Mouse (Mus musculus) liver, postnatal 0 days (tissue): Measurements from ENCODE around the gene Tfec. TPM values are rescaled to one million over a fixed set of nuclear protein-coding genes. Genes with fewer than 3 reads are reported as not detected.

ENCODE experiments used
- ATAC-seq: fragments of 200-750 bp; cut with Nextera tagmentation; 2 replicates; pipeline ENCODE4 v1.8.0; 2017; ENCODE audit warnings: mild to moderate bottlenecking, moderate library complexity
- DNase-seq: peaks from one replicate; pipeline ENCODE4 v3.0.0-alpha.2; 2016
- H3K27ac ChIP-seq: fragments of 300-500 bp; sonication (generic); 2 replicates; pipeline ENCODE4 v1.5.1; 2014; ENCODE audit warnings: antibody characterized with exemption, moderate library complexity, mild to moderate bottlenecking, low read depth
- H3K27me3 ChIP-seq: fragments of 300-500 bp; sonication (generic); 2 replicates; pipeline ENCODE4 v1.6.1; 2014; ENCODE audit warnings: low read length, control low read depth, mixed read lengths; ENCODE audit not compliant: insufficient read depth
- H3K36me3 ChIP-seq: fragments of 300-500 bp; sonication (generic); replicated peaks from 2 replicates; pipeline ENCODE4 v1.6.1; 2014; ENCODE audit warnings: mild to moderate bottlenecking, control low read depth, low read length, moderate library complexity, mixed read lengths; ENCODE audit not compliant: insufficient read depth
- H3K4me1 ChIP-seq: fragments of 300-500 bp; sonication (generic); 2 replicates; pipeline ENCODE4 v1.6.1; 2014; ENCODE audit warnings: antibody characterized with exemption, mild to moderate bottlenecking, control low read depth; ENCODE audit not compliant: insufficient read depth
- H3K4me2 ChIP-seq: fragments of 300-500 bp; sonication (generic); 2 replicates; pipeline ENCODE4 v1.6.1; 2014; ENCODE audit warnings: low read depth, mild to moderate bottlenecking, low read length, moderate library complexity, mixed read lengths
- H3K4me3 ChIP-seq: fragments of 300-500 bp; sonication (generic); 2 replicates; pipeline ENCODE4 v1.5.1; 2014; ENCODE audit warnings: low read depth, low read length
- H3K9ac ChIP-seq: fragments of 300-500 bp; sonication (generic); replicated peaks from 2 replicates; pipeline ENCODE4 v1.6.1; 2014; ENCODE audit warnings: mild to moderate bottlenecking, moderate library complexity
- H3K9me3 ChIP-seq: fragments of 300-500 bp; sonication (generic); 2 replicates; pipeline ENCODE4 v1.6.1; 2016; ENCODE audit warnings: mild to moderate bottlenecking, control low read depth, low read length, mixed read lengths
- CTCF ChIP-seq: sonication (generic); IDR thresholded peaks from 2 replicates; pipeline ENCODE4 v1.5.1; 2016; ENCODE audit warnings: antibody characterized with exemption, low read depth
- EP300 ChIP-seq: IDR thresholded peaks from 2 replicates; pipeline ENCODE4 v1.6.1; 2016; ENCODE audit warnings: antibody characterized with exemption, low read depth, mild to moderate bottlenecking
- WGBS: fragments of 180-500 bp; shearing (Covaris S2); extraction: QIAGEN DNeasy Blood & Tissue Kit; methylation state at CpG from one replicate; pipeline ENCODE4 v1.1.7; 2014; ENCODE audit not compliant: insufficient replicate concordance; 5-methylcytosine and 5-hydroxymethylcytosine counted together
- polyA plus RNA-seq: library from polyadenylated mRNA; unstranded; fragments of >200 nt; fragmentation: Nextera tagmentation; extraction: Ambion mirVana; gene quantifications from 2 replicates; pipeline ENCODE4 v1.2.1, GENCODE M21; 2015

The Tfec gene
- polyA plus RNA-seq, 1 experiment from 2014 or later: 4.3 TPM

DNA sequence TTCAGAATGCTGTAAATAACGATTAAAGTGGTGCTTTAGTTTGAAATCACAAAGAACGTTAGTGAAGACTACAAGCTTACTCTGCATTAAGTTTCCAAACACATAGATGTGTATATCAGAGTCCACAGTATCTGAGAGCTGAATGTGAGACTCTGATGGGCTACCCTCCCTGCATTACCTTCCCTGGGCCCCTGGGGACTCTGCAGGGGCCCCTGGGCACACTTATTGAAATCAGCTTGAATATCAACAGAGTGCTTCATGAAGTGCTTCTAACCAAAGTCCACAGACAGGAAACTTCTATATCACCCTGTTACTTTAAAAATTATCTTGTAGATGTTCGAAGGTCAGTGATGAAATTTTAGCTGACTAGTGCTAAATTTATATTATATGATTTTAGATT, 36.2 kb downstream of the Tfec start:
- TF ChIP-seq EP300 (no peak), CTCF (no peak)
- H3K36me3 ChIP-seq: no peaks in the 10 kb centered on the region
- no peak overlapping the region for H3K9ac ChIP-seq
- H3K9me3 ChIP-seq: no peaks in the 10 kb centered on the region
- DNase-seq (no peak), ATAC-seq (no peak)
- no peak overlapping the region for H3K27ac ChIP-seq
- H3K4me2 ChIP-seq: no peak overlapping the region
- no peaks in the 10 kb centered on the region for H3K4me1 ChIP-seq
- 74% methylated on average over 3 of the region's 3 CpGs for WGBS
- H3K27me3 ChIP-seq: no peaks in the 10 kb centered on the region
- no peak overlapping the region for H3K4me3 ChIP-seq

GRCm38 (mm10) chr6:16855879-16856545, 42.2 kb downstream of the Tfec start:
- no peak for ATAC-seq

GRCm38 (mm10) chr6:16854977-16855376, 43.3 kb downstream of the Tfec start:
- H3K9me3 ChIP-seq: no peaks in the 10 kb centered on the region
- no peaks in the 10 kb centered on the region for H3K36me3 ChIP-seq
- DNase-seq: no peak
- H3K4me1 ChIP-seq: no peaks in the 10 kb centered on the region
- H3K4me3 ChIP-seq: no peak overlapping the region
- no peak overlapping the region for H3K9ac ChIP-seq
- H3K4me2 ChIP-seq: no peak overlapping the region
- TF ChIP-seq CTCF (no peak), EP300 (no peak)
- no peaks in the 10 kb centered on the region for H3K27me3 ChIP-seq
- 72% methylated on average over 9 of the region's 9 CpGs for WGBS
- ATAC-seq: no peak
- no peak overlapping the region for H3K27ac ChIP-seq

More at GRCm38 (mm10) chr6:16855879-16856545, 42.2 kb downstream of the Tfec start:
- no peak for TF ChIP-seq EP300
- no peak for TF ChIP-seq CTCF
- Histone ChIP-seq H3K36me3 (no peaks in the 10 kb centered on the region), H3K9ac (no peak overlapping the region), H3K27ac (no peak overlapping the region), H3K27me3 (no peaks in the 10 kb centered on the region), H3K4me2 (no peak overlapping the region), H3K4me1 (no peaks in the 10 kb centered on the region), H3K4me3 (no peak overlapping the region), H3K9me3 (no peaks in the 10 kb centered on the region)
- 75% methylated on average over 7 of the region's 7 CpGs for WGBS
- no peak for DNase-seq

GRCm38 (mm10) chr6:16846521-16846920, 51.7 kb downstream of the Tfec start:
- Histone ChIP-seq H3K27ac (no peak overlapping the region), H3K36me3 (no peaks in the 10 kb centered on the region), H3K4me2 (no peak overlapping the region), H3K4me1 (no peaks in the 10 kb centered on the region), H3K4me3 (no peak overlapping the region), H3K27me3 (no peaks in the 10 kb centered on the region), H3K9me3 (no peaks in the 10 kb centered on the region), H3K9ac (no peak overlapping the region)
- WGBS: 63% methylated on average over 7 of the region's 7 CpGs
- ATAC-seq (no peak), DNase-seq (no peak)
- TF ChIP-seq CTCF: no peak
- no peak for TF ChIP-seq EP300

GRCm38 (mm10) chr6:16835631-16836030, 62.6 kb downstream of the Tfec start:
- DNase-seq: no peak
- TF ChIP-seq EP300: no peak
- TF ChIP-seq CTCF: no peak

DNA sequence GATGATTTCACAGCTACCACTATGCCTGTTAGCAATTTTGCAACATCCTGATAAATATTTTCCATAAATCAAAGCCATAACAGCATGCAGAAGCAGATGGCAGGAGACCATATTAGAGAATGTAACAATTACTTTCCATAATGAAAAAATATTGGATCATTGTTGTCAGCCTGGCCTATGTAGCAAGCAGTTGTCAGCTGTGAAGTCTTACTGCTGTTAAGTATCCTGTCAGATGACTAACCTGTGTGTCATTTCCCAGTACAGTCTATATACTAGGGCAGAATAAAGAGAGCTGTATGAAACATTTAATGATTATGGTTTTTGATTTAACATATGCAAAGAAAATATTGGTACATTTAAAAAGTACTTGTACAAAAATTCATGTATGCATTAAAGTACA, 69.9 kb downstream of the Tfec start:
- Histone ChIP-seq H3K27me3 (no peaks in the 10 kb centered on the region), H3K27ac (no peak overlapping the region), H3K9me3 (no peaks in the 10 kb centered on the region), H3K4me2 (no peak overlapping the region), H3K4me3 (no peak overlapping the region), H3K36me3 (no peaks in the 10 kb centered on the region), H3K9ac (no peak overlapping the region), H3K4me1 (no peaks in the 10 kb centered on the region)
- TF ChIP-seq CTCF (no peak), EP300 (no peak)
- no peak for ATAC-seq
- DNase-seq: no peak

More at GRCm38 (mm10) chr6:16835631-16836030, 62.6 kb downstream of the Tfec start:
- H3K4me1 ChIP-seq: no peaks in the 10 kb centered on the region
- no peaks in the 10 kb centered on the region for H3K27me3 ChIP-seq
- WGBS: 50% methylated on average over 1 of the region's 1 CpGs
- ATAC-seq: no peak
- H3K27ac ChIP-seq: no peak overlapping the region
- H3K36me3 ChIP-seq: no peaks in the 10 kb centered on the region
- no peak overlapping the region for H3K9ac ChIP-seq
- H3K4me2 ChIP-seq: no peak overlapping the region
- H3K4me3 ChIP-seq: no peak overlapping the region
- no peaks in the 10 kb centered on the region for H3K9me3 ChIP-seq

GRCm38 (mm10) chr6:16821985-16822384, 76.3 kb downstream of the Tfec start:
- H3K9ac ChIP-seq: no peak overlapping the region
- 28% methylated on average over 1 of the region's 1 CpGs for WGBS
- no peaks in the 10 kb centered on the region for H3K4me1 ChIP-seq
- no peak overlapping the region for H3K4me2 ChIP-seq
- H3K27me3 ChIP-seq: no peaks in the 10 kb centered on the region
- no peak overlapping the region for H3K4me3 ChIP-seq
- TF ChIP-seq EP300: no peak
- no peak for TF ChIP-seq CTCF
- no peak for DNase-seq
- H3K27ac ChIP-seq: no peak overlapping the region
- no peak for ATAC-seq
- no peaks in the 10 kb centered on the region for H3K36me3 ChIP-seq
- H3K9me3 ChIP-seq: no peaks in the 10 kb centered on the region
